Mouse (Mus musculus): ENCODE measurements around the gene Zdhhc3.

The Zdhhc3 gene

DNA sequence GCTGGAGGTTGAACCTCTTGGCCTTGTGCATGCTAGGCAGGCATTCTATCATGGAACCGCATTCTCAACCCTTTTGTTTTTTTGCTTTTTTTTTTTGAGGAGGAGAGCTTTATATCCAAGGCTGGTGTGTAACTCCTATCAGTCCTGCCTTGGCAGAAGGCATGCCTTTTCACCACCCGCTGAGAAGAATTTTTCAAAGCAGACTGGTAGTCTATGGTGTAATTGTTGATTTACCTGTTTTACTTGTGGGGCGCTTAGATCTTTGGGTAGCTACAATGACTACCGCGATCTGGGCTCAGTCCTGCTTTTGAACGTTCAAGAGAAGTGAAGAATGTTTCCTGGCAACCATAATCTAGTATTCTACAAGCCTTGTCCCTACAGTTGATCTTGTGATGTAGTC, 926 bp upstream of the Zdhhc3 start:
- DNase-seq, result no peak

DNA sequence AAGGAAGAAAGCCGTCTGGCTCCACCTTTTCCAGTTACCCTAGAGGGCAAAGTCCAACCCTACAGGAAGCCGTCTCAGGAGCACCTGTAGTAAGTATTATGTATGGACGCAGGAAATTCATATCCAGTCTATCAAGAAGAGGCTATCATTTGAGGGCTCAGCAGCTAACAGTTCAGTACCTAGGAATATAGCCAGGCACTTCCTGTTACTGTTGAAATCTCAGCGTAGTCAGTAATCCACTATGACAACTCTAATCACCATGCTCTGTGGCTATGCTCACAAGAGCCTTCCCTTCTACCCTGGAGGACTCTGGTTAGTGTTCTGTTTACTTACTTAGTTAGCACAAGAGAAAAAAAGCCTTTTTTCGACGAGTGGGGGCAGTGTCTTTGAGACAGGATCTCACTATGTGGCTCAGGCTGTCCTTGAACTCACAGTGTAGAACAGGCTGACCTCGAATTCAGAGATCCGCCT, 1.2 kb downstream of the Zdhhc3 start:
- DNase-seq, result no peak

DNA sequence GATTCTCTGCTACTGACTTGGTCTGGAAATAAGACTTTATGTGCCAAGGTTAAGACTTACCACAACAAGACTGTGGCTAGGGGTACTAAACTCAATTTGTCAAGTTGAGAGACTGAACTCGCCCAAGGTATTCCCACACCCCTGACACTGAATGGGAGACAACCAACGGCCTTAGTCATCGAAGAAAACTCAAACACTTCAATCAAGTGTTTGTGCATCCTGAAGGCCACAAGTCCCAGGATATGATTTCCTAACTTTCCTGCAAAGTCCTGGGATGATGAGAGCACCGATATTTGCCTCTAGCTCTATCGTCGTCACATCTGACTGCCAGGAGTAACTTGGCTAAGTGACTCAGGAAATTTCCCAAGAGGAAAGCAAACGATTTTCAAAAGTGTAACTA, 3.8 kb downstream of the Zdhhc3 start:
- no peak for DNase-seq

DNA sequence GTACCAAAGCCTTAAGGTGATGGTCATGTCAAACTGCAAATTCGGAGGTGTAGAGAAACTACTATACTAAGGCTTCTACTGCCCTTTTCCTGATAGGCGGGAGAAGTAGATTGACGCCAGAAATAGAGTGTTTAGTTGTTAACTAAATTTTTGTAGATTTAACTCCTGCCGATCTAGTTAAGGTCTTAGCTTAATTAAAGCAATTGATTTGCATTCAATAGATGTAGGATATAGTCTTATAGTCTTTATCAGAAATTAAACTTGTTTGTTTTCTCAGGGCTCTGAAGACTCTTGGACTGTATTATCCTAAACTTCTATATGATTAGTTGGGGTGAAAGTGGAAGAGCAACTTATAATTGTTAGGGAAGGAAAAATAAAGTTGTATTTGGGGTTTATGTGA, 5.8 kb downstream of the Zdhhc3 start:
- no peak for DNase-seq

DNA sequence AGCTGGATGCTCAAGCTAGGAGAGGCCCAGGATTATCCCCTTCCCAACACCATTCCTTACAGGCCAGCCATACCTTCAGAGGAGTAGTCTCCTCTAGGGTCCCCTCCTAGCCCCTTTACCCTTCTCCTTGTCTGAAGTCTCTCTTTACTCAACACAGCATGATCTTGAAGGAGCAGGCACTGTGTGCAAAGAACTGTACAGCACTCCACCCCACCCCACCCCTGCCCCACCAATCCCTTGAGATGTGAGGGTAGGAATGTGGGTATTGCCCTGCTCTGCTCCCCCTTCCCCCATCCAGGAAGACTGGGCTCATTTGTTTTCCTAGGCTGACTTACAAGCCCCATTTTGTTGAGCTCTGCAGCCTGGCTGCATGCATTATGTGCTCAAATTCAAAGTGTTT, 8.6 kb downstream of the Zdhhc3 start:
- DNase-seq, result no peak

DNA sequence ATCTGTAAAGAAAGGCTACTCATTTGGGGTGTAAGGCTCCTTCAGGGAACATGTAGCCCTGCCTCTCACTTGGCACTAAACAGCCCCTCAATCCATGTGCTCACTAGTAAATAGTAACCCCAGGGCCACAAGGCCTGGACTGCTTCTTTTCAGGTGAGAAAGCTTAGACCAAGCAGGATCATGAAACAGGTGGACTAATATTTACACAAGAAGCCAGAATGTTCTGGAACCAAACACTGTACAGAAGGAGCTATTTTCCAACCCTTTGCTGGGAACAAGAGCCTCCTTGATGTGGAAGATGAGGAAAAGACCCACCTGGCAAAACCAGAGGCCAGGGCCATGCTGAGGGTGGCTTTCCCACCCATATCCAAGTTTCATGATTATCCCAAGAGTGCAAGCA, 9.6 kb downstream of the Zdhhc3 start:
- no peak for DNase-seq

DNA sequence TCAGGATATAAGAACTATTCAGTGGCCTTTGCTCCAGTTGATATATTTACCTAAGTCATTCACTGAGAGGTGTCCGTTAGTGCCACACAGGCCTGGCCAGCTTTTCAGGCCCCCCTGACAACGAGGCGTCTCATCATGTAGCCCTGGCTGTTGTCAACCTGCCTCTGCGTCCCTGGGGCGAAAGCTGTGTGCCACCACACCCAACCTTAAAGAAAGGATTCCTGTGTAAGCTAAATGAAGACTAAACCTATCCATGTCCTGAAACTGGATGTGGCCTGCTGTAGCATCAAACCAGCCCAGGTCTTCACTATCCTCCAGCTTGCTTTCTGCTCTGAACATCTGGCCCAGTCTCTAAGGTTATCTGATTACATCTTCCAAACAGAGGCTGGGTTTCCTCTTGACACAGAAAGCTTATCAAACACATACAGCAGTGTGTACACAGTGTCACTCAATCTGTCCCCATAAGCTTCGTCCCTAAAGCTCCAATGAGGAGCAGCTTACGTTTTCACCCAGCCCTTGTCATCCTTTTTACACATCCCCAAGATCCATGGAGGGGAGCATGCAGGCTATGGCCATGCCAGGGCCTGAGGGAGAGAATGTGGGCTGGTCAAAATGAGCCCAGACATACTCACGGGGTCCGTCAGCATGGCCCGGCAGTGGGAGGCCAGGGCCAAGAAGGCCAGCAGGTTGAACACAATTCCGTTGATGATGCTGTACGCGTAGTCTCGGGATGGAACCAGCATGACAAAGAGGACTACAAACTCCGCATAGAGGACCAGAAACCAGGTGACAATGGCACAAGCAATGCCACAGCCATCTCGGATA, 13.2 kb downstream of the Zdhhc3 start:
- DNase-seq, result no peak

DNA sequence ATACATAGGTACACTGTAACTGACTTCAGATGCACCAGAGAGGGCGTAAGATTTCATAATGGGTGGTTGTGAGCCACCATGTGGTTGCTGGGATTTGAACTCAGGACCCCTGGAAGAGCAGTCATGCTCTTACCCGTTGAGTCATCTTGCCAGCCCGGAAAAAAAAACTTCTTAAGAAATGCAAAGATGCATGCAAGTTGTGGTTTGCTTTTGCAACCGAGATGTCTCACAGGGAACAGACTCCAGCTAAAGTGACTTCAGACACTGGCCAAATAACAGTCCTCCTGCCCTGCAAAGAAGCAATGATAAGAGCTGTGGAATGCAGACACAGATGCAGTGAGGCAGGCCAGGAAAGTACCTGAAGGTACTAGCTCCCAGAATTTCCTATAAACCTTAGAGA, 22.2 kb downstream of the Zdhhc3 start:
- DNase-seq, result no peak

DNA sequence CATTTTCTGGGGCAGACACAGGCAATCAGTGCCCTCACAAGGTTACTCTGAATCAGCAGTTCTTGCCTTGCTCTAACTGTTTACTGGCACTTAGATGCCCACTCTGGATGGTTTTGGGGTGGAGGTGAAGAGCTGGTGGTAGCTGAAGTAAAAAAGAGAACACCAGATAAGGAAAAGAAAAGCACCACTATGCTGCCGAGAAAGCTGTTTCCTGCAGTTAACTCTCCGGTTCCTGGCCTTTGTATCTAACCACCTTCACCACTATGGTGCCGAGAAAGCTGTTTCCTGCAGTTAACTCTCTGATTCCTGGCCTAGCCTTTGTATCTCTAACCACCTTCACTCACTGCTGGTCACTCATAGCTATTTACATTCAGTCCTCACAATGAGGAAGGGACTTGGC, 25.4 kb downstream of the Zdhhc3 start:
- no peak for DNase-seq

DNA sequence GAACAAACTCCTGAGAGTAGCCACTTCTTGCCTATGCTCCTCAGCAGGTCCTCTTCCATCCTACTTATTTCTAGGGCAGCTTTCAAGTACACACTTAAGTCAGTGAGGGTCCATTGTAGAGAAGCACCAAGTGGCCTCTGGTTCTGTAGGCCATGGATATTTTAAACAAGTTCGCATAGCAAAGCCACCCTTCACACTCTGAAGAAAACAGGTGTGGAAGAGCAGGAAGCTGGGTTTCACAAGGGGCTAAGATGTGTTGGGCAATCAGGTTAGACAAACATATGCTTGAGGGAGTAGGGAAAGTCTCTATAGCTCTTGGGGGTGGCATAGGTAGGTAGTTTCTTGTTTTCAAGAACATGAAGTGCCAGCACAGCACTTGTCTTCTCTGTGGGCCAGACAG, 27.6 kb downstream of the Zdhhc3 start:
- no peak for DNase-seq

DNA sequence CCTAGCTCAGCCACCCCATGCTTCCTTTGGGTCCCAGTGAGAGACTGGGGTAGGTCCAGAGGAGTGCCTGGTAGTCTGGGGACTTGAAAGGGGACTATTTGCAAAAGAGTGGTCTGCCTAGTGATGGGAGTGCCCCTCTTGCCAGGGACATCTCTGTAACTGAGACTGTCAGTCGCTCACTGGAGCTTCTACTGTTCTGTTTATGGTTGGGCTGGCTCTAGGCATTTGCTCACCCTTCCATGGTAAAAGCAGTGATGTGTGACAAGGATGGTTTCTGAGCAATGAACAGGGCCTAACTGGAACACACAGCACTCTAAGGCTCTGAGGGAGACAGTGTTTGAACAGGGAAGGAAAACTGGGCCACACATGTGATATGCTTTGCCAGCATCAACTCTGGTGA, 32.2 kb downstream of the Zdhhc3 start:
- no peak for DNase-seq

DNA sequence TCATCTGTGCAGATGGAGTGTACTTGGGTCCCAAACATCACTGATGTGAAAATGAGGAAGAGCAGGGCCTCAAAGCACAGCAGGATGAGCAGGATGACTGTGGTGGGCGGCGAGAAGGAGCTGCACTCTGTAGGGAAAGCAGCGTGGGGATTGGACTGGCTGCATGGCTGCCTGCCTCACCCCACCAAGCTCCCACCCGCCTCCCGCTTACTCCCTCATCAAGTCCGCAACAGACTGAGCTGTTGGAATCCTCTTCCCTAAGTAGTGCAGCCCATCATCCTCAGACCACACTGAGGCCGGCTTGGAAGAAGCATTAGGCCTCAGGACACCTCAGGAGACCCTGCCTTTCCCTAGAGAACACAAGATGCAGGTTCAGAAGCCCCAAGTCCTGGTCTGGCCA, 32.6 kb downstream of the Zdhhc3 start:
- no peak for DNase-seq

DNA sequence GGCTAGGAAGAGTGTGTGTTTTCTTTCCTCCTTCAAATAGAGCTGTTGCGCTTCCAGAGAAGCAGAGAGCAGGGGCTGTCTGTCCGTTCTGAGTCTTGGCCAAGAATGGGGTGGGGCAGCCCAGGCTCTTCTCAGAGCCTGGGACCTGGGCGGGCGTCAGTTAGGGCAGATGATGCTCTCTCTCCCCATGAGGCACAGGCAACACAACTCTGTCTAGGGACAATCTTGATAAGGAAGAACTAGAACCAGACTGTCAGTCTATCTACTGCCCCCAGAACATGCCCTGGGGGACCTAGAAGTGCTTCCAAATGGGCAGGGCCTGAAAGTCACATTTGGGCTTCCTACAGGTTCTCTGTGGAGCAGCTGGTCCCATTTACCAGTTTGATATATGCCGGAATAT, 33.9 kb downstream of the Zdhhc3 start:
- no peak for DNase-seq

DNA sequence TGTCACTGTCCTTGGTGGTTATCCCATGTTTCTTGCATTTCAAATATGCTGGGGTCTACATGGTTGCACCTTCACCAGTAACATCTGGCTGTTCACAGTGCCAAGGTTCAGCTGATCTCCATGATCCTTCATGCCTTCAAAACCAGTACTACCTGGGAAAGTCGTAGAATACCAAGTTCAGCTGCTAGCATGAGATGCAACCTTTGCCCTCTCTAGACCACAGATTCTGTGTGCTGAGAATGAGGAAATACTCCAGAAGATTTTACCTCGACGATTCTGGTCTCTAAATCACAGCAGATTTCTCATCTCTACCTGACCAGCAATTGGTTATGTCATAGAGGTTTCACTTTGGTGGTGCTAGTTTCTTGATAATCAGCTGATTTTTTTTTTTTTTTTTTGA, 52.8 kb downstream of the Zdhhc3 start:
- no peak for DNase-seq

DNA sequence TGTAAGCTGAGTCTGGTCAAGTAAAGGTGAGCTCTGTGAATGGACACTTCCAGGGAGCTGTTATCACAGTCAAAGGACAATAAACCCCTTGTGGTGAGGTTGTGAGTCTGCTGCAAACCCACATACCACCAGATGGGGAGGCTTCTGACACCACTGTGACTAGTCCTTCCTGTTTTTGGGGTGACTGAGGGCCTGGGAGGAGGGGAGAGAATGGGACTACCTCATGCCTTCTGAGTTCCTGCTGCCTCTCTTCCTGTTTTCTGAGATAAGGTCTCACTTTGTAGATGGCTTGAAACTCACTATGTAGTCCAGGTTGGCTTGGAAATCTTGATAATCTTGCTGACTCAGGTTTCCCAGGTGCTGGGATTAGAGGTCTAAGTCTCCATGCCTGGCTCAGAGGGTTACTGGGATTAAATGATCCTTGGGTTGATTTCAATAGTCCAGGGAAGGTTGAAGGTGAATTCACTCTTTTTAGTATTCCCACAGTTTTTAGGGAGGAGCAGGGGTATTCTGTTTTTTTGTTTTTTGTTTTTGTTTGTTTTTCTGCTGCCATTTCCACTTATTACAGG, 54.2 kb downstream of the Zdhhc3 start:
- DNase-seq, result no peak

DNA sequence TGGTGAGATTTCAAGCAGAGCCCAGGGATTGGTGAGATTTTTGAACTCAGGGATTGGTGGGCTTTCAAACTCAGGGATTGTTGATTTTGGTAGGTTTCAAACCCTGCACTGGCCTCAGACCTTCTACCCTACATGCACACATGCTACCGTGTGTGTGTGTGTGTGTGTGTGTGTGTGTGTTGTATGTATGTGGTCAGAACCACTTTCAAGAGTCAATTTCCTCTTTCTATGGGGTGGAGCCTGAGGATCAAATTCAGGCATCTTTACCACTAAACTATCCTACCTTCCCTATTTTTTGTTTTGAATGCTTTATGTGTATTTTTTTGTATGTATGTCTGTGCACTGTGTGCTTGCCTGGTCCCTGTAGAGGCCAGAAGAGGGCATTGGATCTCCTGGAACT, 65.3 kb downstream of the Zdhhc3 start:
- no peak for DNase-seq

DNA sequence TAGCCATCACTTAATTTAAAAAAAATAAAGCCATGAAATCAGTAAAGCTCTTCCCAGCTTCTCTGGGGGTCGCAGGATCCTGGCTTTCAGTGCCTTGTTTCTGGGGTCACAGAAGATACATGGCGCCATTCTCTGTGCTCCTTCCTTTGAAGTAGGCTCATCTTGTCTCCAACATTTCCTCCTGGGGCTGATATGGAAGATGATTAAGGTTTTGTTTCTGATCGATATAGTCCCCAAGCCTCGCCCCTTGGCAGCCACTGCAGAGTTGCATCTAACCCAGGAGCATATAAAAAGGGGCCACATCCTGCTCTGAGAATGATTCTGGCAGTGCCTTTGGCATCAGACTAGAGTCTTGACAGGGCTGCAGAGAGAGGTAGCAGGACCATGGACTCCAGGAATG, 78.6 kb downstream of the Zdhhc3 start, which contains the start of gene Tgm4:
TSS of gene Tgm4 (plus strand) at position 301 of the 400 bp plus-strand sequence.
- no peak for DNase-seq

DNA sequence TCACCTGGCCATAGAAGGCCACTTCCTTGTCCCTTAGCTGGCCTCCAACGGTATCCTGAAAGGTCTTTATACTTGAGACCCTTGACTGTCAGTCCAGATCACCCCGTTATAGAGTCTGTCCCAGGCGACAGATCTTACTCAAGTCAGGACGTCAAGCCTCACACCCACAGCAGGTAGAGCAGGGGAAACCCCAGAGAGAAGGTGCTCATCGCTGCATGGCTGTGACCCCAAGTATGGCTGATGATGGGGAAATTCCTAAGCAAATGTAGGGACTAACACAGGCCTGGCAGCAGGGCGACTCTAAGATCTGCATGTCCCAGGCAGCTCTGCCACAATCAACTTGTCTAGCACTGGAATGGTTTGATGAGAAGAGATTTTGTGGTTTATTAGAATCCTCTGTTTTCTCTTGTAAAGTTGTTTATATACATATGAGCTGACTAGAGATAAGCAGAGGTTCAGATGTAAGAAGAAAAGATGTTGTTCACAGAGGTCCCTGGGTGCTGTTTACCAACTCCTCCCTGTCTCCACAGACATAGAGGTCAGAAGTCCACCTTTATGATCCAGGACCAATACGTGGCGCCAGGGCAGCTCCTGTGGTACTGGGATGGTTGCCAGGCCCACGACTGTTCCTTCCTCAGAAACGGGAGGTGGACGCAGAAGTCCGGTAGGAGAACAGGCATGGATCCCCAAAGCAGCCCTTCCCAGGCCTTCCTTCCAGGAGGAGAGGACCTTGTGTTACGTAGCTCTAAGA, 81.3 kb downstream of the Zdhhc3 start:
- no peak for DNase-seq

DNA sequence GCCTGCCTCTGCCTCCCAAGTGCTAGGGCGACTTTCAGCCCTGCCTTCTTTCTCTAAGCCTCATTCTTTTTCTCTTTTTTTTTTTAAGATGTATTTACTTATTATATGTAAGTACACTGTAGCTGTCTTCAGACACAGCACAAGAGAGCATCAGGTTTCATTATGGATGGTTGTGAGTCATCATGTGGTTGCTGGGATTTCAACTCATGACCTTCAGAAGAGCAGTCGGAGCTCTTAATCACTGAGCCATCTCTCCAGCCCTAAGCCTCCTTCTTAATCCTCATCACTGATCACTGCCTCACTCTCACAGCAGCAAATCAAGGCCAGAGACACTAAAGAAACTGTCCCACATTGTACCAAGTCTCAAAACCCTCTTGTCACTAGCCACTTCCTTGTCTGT, 88.8 kb downstream of the Zdhhc3 start:
- no peak for DNase-seq

DNA sequence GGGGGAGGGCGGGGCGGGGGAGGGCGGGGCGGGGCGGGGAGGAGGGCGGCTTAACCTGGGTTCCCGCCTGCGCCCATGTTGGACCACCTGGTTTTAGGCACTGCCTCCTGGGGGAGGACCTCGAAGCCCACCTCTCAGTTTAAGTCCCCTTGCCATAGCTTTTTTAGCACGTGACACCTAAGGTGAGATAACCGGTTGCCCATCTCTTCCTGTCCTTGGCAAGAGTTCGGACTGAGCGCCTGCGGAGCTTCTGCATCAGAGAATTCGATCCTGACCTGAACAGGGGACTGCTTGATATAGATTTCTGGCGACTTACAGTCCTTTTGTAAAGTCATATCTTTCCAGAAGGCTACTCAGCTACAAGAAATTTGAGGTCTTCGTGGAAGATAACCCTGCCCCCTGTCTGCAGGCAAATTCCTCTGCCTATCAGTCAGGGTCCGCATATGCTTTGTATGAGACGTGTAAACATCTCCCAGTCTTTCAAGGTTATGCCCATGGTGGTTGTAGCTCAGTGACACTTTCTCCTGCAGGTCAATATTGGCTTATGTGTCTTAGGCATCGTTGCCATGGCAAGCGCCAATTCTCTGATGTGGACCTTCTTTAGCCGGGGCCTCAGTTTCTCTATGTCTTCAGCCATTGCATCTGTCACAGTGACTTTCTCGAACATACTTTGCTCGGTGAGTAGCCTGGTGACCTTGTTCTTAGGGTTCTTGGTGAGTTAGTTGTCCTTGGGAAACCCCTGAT, 91.2 kb downstream of the Zdhhc3 start:
- no peak for DNase-seq

DNA sequence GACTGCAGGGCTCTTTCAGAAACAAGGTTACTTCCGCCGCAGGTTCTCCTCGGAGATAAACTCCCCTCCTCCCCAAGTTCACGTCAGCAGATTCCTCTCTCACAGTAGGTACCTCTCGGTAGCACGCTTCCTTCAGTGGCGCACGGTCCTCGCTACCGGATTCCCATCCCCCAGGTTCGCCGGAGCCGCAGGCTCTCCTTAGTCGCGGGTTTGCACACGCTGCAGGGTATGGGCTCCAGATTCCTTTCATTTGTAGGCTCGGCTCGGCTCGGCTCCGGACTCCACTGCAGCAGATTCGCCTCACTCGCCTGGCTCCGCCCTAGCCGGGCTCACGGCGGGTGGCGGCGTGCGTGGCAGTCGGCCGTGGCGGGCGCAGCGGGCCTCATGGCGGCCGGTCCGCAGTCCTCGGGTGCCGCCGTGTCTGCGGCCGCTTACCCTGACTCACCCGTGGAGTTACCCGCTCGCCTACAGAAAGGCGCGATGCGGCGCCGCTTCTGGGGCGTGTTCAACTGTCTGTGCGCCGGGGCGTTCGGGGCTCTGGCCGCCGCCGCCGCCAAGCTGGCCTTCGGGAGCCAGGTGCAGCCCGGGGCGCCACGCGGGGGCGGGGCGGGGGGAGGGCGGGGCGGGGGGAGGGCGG, 91.9 kb downstream of the Zdhhc3 start, which contains the start of gene Tmem42:
TSS of gene Tmem42 (plus strand) at position 332 of the 637 bp plus-strand sequence.
- peak; percentile 91 for DNase-seq

All from cerebellum, adult 8-10 months (tissue).